Mouse (Mus musculus) forebrain, embryonic 16.5 days (tissue): Measurements from ENCODE around the gene Nkx6-2. TPM values are rescaled to one million over a fixed set of nuclear protein-coding genes. Genes with fewer than 3 reads are reported as not detected.

ENCODE experiments used
- ATAC-seq: fragments of 200-750 bp; cut with Nextera tagmentation; 2 replicates; pipeline ENCODE4 v1.8.0; 2017; ENCODE audit warnings: mild to moderate bottlenecking, moderate library complexity
- H3K27ac ChIP-seq: fragments of 300-500 bp; sonication (generic); 2 replicates; pipeline ENCODE4 v1.5.1; 2014; ENCODE audit warnings: low read length, control low read depth
- H3K27me3 ChIP-seq: fragments of 300-500 bp; sonication (generic); replicated peaks from 2 replicates; pipeline ENCODE4 v1.6.1; 2014; ENCODE audit warnings: low read length; ENCODE audit not compliant: control insufficient read depth, insufficient read depth
- H3K36me3 ChIP-seq: fragments of 300-500 bp; sonication (generic); 2 replicates; pipeline ENCODE4 v1.6.1; 2014; ENCODE audit not compliant: control insufficient read depth, insufficient read depth
- H3K4me1 ChIP-seq: fragments of 300-500 bp; sonication (generic); replicated peaks from 2 replicates; pipeline ENCODE4 v1.6.1; 2014; ENCODE audit warnings: low read length; ENCODE audit not compliant: control insufficient read depth, insufficient read depth
- H3K4me2 ChIP-seq: fragments of 300-500 bp; sonication (generic); 2 replicates; pipeline ENCODE4 v1.6.1; 2014; ENCODE audit warnings: mild to moderate bottlenecking, low read length, control low read depth
- H3K4me3 ChIP-seq: fragments of 300-500 bp; sonication (generic); replicated peaks from 2 replicates; pipeline ENCODE4 v1.5.1; 2014; ENCODE audit warnings: mild to moderate bottlenecking, low read length, control low read depth
- H3K9ac ChIP-seq: fragments of 300-500 bp; sonication (generic); replicated peaks from 2 replicates; pipeline ENCODE4 v1.6.1; 2014; ENCODE audit warnings: low read depth, low read length, control low read depth
- H3K9me3 ChIP-seq: fragments of 300-500 bp; sonication (generic); 2 replicates; pipeline ENCODE4 v1.6.1; 2016; ENCODE audit warnings: low read length; ENCODE audit not compliant: control insufficient read depth
- WGBS: fragments of 180-500 bp; shearing (Covaris S2); extraction: QIAGEN DNeasy Blood & Tissue Kit; methylation state at CpG from one replicate; pipeline ENCODE4 v1.1.7; 2014; 5-methylcytosine and 5-hydroxymethylcytosine counted together
- polyA plus RNA-seq: library from polyadenylated mRNA; unstranded; fragments of >200 nt; fragmentation: Nextera tagmentation; extraction: Ambion mirVana; gene quantifications from 2 replicates; pipeline ENCODE4 v1.2.1, GENCODE M21; 2015

Gene Nkx6-2
- 1.1 and 1.4 TPM in 2 replicates for polyA plus RNA-seq

DNA sequence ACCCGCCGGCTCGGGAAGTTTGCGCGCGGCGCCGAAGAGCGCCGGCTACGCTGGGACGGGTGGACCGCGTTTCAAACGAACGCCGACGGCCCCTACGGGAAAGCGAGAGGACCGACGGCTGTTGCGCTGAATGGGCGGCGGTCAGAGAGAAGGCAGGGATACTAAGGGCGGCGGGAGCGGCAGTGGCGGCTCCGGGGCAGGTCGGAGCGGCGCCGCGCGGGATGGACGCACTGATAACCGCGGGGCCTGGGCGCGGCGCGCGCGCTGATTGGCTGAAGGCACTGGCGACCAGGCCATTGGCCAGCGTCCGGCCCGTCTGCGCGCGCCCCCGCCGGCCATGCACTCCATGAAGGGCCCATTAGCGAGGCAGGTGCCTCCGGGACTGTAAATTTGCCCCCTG, at the start of gene Nkx6-2:
Gene Nkx6-2, minus strand, starts transcription at position 203 of the 400 bp plus-strand sequence.
- Histone ChIP-seq H3K27ac (no peak within 1 kb of the TSS), H3K27me3 (peaks cover 87% of the 10 kb centered on the region), H3K36me3 (no peaks in the 10 kb centered on the region), H3K9ac (no peak within 1 kb of the TSS), H3K4me3 (peak within 1 kb of the TSS; percentile 32), H3K4me1 (peaks cover 29% of the 10 kb centered on the region), H3K4me2 (peak within 1 kb of the TSS; percentile 48), H3K9me3 (no peaks in the 10 kb centered on the region)
- WGBS, result under 1% methylated on average over 45 of the region's 56 CpGs
- peak; percentile 26; the same call in 1 of the 2 replicates for ATAC-seq

DNA sequence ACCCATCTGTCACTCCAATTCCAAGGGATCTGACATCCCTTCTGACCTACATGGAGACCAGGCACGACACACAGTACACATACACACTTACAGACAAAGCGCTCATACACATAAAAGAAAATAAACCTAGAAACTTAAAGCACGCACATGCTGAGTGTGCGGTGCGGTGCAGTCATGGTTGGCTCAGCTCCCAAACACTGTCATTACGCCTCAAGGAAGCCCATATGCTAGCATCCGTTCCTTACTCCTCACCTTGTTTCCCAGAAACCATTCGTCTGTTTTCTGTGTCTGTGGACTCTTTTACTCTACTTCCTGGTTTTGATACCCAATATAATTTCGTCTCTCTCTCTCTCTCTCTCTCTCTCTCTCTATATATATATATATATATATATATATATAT, 42.6 kb upstream of the Nkx6-2 start:
- ATAC-seq, result peak; percentile 69; the same call in 1 of the 2 replicates
- H3K36me3 ChIP-seq, result no peaks in the 10 kb centered on the region
- H3K27me3 ChIP-seq, result 0 out of 2 replicates have a peak, but pooled peaks cover 2% of the 10 kb centered on the region
- no peaks in the 10 kb centered on the region for H3K9me3 ChIP-seq
- no peak overlapping the region for H3K9ac ChIP-seq
- H3K4me1 ChIP-seq, result peaks cover 4% of the 10 kb centered on the region; the same call in 1 of the 2 replicates
- no peak overlapping the region for H3K4me2 ChIP-seq
- H3K27ac ChIP-seq, result 0 out of 2 replicates have a peak overlapping the region, but pooled peaks have one; percentile 16
- WGBS, result 57% methylated on average over 9 of the region's 9 CpGs
- H3K4me3 ChIP-seq, result no peak overlapping the region

DNA sequence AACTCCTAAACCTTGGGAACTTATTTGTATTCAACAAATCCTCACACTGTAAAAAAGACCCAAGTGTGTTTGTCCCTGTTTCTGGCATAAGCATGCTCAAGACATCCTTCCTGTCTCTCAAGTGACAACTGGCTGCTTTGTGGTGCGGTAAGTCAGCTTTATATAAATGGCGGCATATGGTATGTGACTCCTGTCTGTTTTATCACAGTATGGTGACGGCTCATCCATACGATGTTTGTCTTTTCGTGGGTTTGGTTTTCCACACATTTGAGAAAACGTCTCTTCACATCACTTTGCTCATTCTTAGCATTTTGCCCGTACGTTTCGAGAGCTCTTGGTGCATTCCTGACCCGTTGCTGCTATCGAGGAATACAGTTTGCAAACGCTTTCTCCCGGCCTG, 40.0 kb upstream of the Nkx6-2 start:
- no peak overlapping the region for H3K27ac ChIP-seq
- peaks cover 4% of the 10 kb centered on the region; the same call in 1 of the 2 replicates for H3K4me1 ChIP-seq
- 0 out of 2 replicates have a peak, but pooled peaks cover 2% of the 10 kb centered on the region for H3K27me3 ChIP-seq

DNA sequence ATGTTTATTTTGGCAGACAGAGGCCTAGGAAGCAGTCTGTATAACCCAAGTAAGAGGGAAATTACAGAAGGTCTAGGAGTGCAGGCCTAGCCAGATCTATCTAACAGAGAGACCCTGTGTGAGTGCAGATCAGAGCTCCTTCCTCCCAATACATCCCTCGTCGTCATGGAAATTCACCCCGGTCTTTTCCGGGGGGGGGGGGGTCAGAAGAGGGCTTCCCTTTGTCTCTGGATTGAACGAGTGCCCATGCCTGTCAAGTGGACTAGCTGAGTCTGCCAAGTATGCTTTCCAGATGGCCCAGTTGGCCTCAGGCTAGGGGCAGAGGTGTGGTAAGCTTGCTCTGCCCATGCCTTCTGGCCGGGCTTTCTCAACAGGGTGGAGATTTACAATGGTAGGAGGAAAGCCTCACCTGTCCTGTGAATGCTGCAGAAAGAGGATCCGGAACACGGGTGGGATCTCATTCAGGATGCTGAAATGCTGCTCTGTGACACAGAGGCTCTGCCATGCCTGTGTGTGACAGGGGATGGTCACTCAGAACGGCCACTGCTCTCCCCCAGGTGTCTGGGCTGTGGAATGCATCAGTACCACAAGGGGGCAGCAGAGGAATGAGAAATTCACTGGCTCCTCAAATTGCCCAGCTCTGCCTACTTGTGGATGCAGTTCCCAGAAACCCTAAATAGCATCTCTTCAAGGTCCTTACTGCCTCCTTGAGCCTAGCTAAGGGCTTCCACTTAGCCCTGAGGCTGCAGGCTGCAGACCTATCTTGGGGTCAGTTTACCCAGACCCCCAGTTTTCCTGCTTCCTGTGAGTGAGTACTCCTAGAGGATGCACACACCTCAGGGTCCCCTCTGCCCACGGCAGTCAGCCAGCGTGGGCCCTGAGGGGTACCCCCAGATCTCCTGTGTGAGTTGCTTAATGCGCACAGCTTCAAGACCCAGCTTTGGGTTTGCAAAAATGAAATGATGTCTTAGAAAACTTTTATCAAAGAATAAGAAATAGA, 33.5 kb upstream of the Nkx6-2 start:
- WGBS, result 36% methylated on average over 12 of the region's 12 CpGs
- ATAC-seq, result peak; percentile 84
- peaks cover 7% of the 10 kb centered on the region for H3K4me1 ChIP-seq
- H3K4me3 ChIP-seq, result no peak overlapping the region
- peaks cover 1% of the 10 kb centered on the region; the same call in 1 of the 2 replicates for H3K27me3 ChIP-seq
- H3K9me3 ChIP-seq, result no peaks in the 10 kb centered on the region
- 0 out of 2 replicates have a peak overlapping the region, but pooled peaks have one; percentile 2 for H3K4me2 ChIP-seq
- no peak overlapping the region for H3K9ac ChIP-seq
- no peak overlapping the region for H3K27ac ChIP-seq
- H3K36me3 ChIP-seq, result no peaks in the 10 kb centered on the region

More for the DNA sequence above, 40.0 kb upstream of the Nkx6-2 start:
- no peak overlapping the region for H3K9ac ChIP-seq
- 0 out of 2 replicates have a peak, but pooled peaks have one; percentile 36 for ATAC-seq
- no peaks in the 10 kb centered on the region for H3K9me3 ChIP-seq
- WGBS, result 67% methylated on average over 13 of the region's 13 CpGs
- no peak overlapping the region for H3K4me3 ChIP-seq
- H3K36me3 ChIP-seq, result no peaks in the 10 kb centered on the region
- no peak overlapping the region for H3K4me2 ChIP-seq

DNA sequence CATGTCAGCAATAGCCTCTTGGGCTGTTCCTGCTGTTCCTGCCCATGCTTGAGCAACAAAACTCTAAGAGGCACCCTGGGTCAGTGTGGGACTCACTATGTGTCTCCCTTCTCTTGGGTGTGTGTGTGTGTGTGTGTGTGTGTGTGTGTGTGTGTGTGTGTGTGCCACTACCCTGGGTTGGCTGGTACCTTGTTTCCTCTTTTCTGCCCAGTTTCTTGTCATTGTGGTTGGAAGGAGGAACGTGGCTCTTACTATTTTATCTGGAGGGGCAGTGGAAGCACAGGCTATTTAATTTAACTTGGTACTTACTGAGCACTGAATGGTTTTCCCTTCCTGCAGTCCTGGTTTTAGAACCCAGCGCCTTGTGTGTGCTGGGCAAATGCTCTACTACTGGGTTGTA, 27.7 kb upstream of the Nkx6-2 start:
- Histone ChIP-seq H3K27ac (no peak overlapping the region), H3K9ac (no peak overlapping the region), H3K4me1 (no peaks in the 10 kb centered on the region), H3K27me3 (no peaks in the 10 kb centered on the region; the same call in 1 of the 2 replicates), H3K9me3 (no peaks in the 10 kb centered on the region), H3K4me3 (no peak overlapping the region), H3K4me2 (no peak overlapping the region), H3K36me3 (no peaks in the 10 kb centered on the region)
- 88% methylated on average over 2 of the region's 2 CpGs for WGBS
- ATAC-seq, result no peak

DNA sequence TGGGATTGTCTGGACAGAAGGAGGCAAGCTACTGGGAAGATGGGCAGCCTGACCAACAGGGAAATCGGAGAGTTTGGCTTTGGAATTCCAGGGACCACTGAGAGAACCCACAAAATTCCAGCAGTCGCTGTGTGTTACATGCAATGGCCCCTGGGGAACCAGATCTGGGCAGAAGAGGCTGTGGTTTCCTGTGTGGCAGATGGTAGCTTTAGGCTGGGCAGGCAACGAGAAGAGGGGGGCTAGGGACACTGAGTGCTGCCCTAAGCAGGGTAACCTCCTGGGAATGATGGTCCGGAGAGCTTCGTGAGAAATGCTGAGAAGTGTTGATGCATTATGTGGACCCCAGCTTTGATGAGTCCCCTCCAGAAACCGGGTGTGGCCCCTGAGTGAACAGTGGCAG, 13.3 kb upstream of the Nkx6-2 start:
- Histone ChIP-seq H3K36me3 (no peaks in the 10 kb centered on the region), H3K9ac (no peak overlapping the region), H3K27ac (no peak overlapping the region), H3K4me3 (no peak overlapping the region), H3K4me2 (no peak overlapping the region), H3K4me1 (no peaks in the 10 kb centered on the region), H3K27me3 (no peaks in the 10 kb centered on the region), H3K9me3 (no peaks in the 10 kb centered on the region)
- ATAC-seq, result no peak
- 74% methylated on average over 6 of the region's 6 CpGs for WGBS

DNA sequence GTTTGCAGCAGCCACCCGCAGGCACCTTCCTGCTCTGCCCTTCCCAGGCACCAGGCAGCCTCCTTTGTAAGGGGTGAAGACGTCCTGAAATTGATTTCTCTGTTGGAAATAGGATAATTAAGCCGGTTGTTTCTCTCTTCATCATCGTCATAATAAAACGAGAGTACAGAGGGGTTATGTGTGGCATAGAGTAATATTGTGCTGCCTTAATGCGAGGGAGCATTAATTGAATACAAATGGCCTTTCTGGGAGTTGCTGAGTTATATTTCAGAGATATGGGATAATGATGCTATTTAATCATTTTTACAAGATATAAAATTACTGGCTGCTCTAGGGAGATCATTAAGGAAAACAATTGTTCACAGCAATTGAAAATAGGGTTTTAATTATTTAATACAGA, 12.7 kb upstream of the Nkx6-2 start:
- H3K4me1 ChIP-seq, result no peaks in the 10 kb centered on the region
- H3K36me3 ChIP-seq, result no peaks in the 10 kb centered on the region
- H3K4me2 ChIP-seq, result no peak overlapping the region
- peaks cover 2% of the 10 kb centered on the region; the same call in 1 of the 2 replicates for H3K27me3 ChIP-seq
- no peak overlapping the region for H3K9ac ChIP-seq
- ATAC-seq, result no peak
- H3K27ac ChIP-seq, result no peak overlapping the region
- WGBS, result 73% methylated on average over 6 of the region's 6 CpGs
- no peak overlapping the region for H3K4me3 ChIP-seq
- no peaks in the 10 kb centered on the region for H3K9me3 ChIP-seq

DNA sequence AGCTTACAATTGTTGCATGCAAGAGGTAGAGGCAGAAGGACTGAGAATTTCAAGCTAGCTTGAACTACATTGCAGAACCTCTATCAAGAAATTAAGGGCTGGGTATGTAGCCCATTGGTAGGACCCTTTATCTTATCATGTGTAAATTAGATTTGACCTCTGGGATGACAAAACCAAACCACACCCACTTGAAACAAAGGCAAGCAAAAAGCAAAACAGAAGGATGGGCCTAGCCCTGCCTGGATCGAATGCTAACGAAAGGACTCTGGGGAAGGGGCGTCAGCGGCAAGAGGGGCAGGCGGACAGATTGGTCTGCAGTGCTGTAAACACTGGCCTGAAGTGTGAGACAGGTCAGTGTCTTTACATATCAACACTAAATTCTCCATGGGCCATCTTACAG, 8.7 kb upstream of the Nkx6-2 start:
- Histone ChIP-seq H3K27me3 (peaks cover 36% of the 10 kb centered on the region), H3K36me3 (no peaks in the 10 kb centered on the region), H3K4me1 (no peaks in the 10 kb centered on the region), H3K9ac (no peak overlapping the region), H3K4me2 (no peak overlapping the region), H3K4me3 (no peak overlapping the region), H3K27ac (no peak overlapping the region), H3K9me3 (no peaks in the 10 kb centered on the region)
- ATAC-seq, result no peak
- WGBS, result 89% methylated on average over 5 of the region's 5 CpGs

DNA sequence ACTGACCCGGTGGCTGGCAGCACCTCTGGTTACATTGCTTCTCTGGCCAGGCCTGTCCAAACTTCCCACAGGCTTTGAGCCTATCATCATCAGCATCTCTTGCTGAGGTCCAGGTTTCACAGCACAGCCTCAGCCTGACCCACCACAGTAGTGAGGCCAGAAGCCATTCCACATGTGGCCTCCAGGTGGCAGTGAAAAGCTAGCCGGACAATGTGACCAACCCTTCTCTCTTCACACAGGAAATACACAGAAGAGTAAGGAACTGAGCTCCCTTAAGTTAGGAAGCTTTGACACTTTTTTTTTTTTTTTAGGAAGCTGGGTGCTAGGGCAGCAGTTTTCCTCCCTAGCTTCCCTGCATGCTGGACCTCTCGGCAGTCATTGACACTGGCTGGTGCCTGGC, 7.7 kb upstream of the Nkx6-2 start:
- H3K4me2 ChIP-seq, result no peak overlapping the region

More for the DNA sequence above, 7.7 kb upstream of the Nkx6-2 start:
- H3K36me3 ChIP-seq, result no peaks in the 10 kb centered on the region
- peaks cover 46% of the 10 kb centered on the region for H3K27me3 ChIP-seq
- WGBS, result 29% methylated on average over 3 of the region's 3 CpGs
- no peaks in the 10 kb centered on the region for H3K9me3 ChIP-seq
- ATAC-seq, result no peak
- H3K27ac ChIP-seq, result no peak overlapping the region
- no peak overlapping the region for H3K9ac ChIP-seq
- H3K4me3 ChIP-seq, result no peak overlapping the region
- H3K4me1 ChIP-seq, result no peaks in the 10 kb centered on the region; the same call in 1 of the 2 replicates
